Mouse (Mus musculus): ENCODE measurements around the gene Glod4. TPM values are rescaled to one million over a fixed set of nuclear protein-coding genes. Genes with fewer than 3 reads are reported as not detected.
A peak's percentile ranks its signal among the peaks of the same experiment; 100 is the strongest.

The Glod4 gene
- polyA plus RNA-seq, 1 experiment from 2014 or later, result 68.9 TPM

DNA sequence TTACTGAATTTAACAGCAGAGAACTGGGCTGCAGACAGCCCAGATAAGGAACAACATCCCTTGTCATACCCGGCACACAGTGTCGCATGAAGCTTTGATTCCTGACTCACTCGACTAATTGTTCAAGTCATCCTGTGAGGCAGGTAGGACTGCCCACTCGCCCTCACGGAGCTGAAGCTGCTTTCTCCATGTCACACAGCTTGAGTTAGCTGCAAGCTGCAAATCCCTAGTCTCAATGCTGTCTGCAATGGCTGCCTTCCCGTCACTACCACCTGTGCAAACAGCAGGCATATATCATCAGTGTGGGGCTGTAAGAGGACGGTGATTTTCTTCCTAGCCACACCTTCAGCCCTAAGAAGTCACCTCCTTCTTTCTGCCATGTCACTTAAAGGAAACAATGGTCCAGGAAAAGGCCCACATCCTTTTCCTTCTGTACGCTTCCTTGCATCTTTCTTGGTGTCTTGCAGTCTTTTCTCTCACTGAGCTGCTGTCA is 46.5 kb downstream of the Glod4 start:
- H3K4me3 ChIP-seq (ENCODE audit: low read depth, low read length), result peak overlapping the region; percentile 17
- no peak overlapping the region; the same call in 1 of the 2 replicates for H3K9ac ChIP-seq (ENCODE audit: low read depth, low read length)
- no peaks in the 10 kb centered on the region for H3K36me3 ChIP-seq (ENCODE audit: control insufficient read depth, insufficient read depth)
- H3K27ac ChIP-seq (ENCODE audit: low read depth, low read length), result peak overlapping the region; percentile 76
- H3K9me3 ChIP-seq (ENCODE audit: control insufficient read depth), result no peaks in the 10 kb centered on the region
- no peaks in the 10 kb centered on the region for H3K27me3 ChIP-seq (replicated peaks; ENCODE audit: control insufficient read depth, insufficient read depth, low read length)
- no peaks in the 10 kb centered on the region; the same call in 1 of the 2 replicates for H3K4me1 ChIP-seq (replicated peaks; ENCODE audit: control insufficient read depth, insufficient read depth, low read length)
- peak overlapping the region; percentile 52 for H3K4me2 ChIP-seq (replicated peaks; ENCODE audit: low read depth)
- no peak for TF ChIP-seq CTCF (IDR thresholded peaks at IDR 0.05; ENCODE audit: low read depth)
- peak; percentile 61 for ATAC-seq
- 29% methylated on average over 8 of the region's 8 CpGs for WGBS

DNA sequence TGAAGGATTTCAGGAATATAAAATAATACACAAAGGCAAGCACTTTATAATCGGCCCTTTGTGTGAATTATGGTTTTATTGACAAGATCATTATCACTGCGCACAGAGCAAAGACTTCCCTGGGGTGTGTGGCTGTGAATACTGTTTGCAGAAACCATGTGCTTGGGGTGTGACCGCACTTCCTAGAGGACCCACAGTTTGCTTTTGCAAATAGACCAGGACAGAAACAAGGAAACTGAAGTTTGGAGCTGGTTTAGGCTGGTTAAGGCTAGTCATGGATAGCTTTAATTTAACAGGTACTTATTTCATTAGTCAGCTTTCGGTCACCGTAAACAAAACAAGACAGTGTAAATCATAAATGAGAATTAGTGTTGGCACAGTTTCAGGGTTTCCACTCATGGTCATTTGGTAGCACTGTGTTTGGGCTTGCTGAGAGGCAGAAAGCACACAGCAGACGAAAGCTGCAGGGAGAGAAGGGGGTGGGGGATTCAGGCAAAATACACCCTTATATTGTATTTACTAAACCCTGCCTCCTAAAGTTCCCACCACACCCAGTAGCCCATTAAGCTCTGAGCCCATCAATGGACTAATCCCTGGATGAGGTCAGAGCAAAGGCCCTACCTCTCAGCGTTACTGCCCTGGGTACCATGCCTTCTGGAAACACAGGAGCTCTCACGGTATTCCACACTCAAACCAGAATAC is 47.1 kb downstream of the Glod4 start:
- Histone ChIP-seq H3K27ac (ENCODE audit: low read depth, low read length) (peak overlapping the region; percentile 76), H3K4me2 (replicated peaks; ENCODE audit: low read depth) (peak overlapping the region; percentile 52), H3K4me1 (replicated peaks; ENCODE audit: control insufficient read depth, insufficient read depth, low read length) (no peaks in the 10 kb centered on the region; the same call in 1 of the 2 replicates), H3K9me3 (ENCODE audit: control insufficient read depth) (no peaks in the 10 kb centered on the region), H3K36me3 (ENCODE audit: control insufficient read depth, insufficient read depth) (no peaks in the 10 kb centered on the region), H3K27me3 (replicated peaks; ENCODE audit: control insufficient read depth, insufficient read depth, low read length) (no peaks in the 10 kb centered on the region), H3K4me3 (ENCODE audit: low read depth, low read length) (peak overlapping the region; percentile 17; the same call in 1 of the 2 replicates), H3K9ac (ENCODE audit: low read depth, low read length) (no peak overlapping the region; the same call in 1 of the 2 replicates)
- 25% methylated on average over 8 of the region's 8 CpGs for WGBS
- ATAC-seq, result peak; percentile 90
- TF ChIP-seq CTCF (IDR thresholded peaks at IDR 0.05; ENCODE audit: low read depth), result no peak

DNA sequence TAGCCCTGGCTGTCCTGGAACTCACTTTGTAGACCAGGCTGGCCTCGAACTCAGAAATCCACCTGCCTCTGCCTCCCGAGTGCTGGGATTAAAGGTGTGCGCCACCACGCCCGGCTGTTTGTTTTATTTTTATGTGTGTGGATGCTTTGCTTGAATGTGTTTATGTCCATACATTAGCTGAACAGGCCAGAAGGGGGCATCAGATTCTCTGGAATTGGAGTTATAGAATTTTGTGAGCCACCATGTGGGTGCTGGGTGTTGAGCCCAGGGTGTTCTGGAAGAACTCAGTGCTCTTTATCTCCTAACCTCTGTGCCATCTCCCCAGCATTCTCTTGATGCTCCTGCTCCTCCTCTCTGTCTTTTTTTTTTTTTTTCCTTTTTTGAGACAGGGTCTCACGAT is 56.6 kb downstream of the Glod4 start:
- no peaks in the 10 kb centered on the region for H3K27me3 ChIP-seq (replicated peaks; ENCODE audit: control insufficient read depth, insufficient read depth, low read length)
- 0 out of 2 replicates have a peak, but pooled peaks cover 4% of the 10 kb centered on the region for H3K36me3 ChIP-seq (ENCODE audit: control insufficient read depth, insufficient read depth)
- no peaks in the 10 kb centered on the region for H3K4me1 ChIP-seq (replicated peaks; ENCODE audit: control insufficient read depth, insufficient read depth, low read length)
- no peak overlapping the region for H3K4me3 ChIP-seq (ENCODE audit: low read depth, low read length)
- no peak overlapping the region for H3K4me2 ChIP-seq (replicated peaks; ENCODE audit: low read depth)
- peak; percentile 38 for TF ChIP-seq CTCF (IDR thresholded peaks at IDR 0.05; ENCODE audit: low read depth)
- H3K9me3 ChIP-seq (ENCODE audit: control insufficient read depth), result no peaks in the 10 kb centered on the region
- H3K9ac ChIP-seq (ENCODE audit: low read depth, low read length), result no peak overlapping the region
- 84% methylated on average over 5 of the region's 6 CpGs for WGBS
- H3K27ac ChIP-seq (ENCODE audit: low read depth, low read length), result no peak overlapping the region
- no peak for ATAC-seq

DNA sequence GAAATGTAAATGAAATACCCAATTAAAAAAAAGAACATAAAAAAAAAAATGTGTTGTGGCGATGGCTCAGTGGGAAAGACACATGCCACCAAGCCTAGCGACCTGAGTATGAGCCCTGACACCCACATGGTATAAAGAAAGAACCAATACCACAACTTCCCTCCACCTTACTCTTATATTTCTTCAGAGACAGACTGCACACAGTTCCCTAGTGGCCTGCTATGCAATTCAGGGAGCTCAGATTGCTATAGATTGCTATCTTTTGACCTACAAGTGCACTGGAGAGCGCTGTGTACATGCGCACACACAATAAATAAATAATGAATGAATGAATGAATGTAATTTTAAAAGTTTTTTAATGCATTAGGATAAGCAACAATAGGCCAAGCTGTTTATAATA is 59.8 kb downstream of the Glod4 start:
- Histone ChIP-seq H3K27ac (ENCODE audit: low read depth, low read length) (no peak overlapping the region), H3K4me1 (replicated peaks; ENCODE audit: control insufficient read depth, insufficient read depth, low read length) (no peaks in the 10 kb centered on the region), H3K9ac (ENCODE audit: low read depth, low read length) (no peak overlapping the region), H3K4me2 (replicated peaks; ENCODE audit: low read depth) (no peak overlapping the region), H3K4me3 (ENCODE audit: low read depth, low read length) (no peak overlapping the region), H3K9me3 (ENCODE audit: control insufficient read depth) (no peaks in the 10 kb centered on the region), H3K36me3 (ENCODE audit: control insufficient read depth, insufficient read depth) (0 out of 2 replicates have a peak, but pooled peaks cover 4% of the 10 kb centered on the region), H3K27me3 (replicated peaks; ENCODE audit: control insufficient read depth, insufficient read depth, low read length) (no peaks in the 10 kb centered on the region)
- TF ChIP-seq CTCF (IDR thresholded peaks at IDR 0.05; ENCODE audit: low read depth), result no peak
- no peak for ATAC-seq
- WGBS, result 84% methylated on average over 4 of the region's 4 CpGs

DNA sequence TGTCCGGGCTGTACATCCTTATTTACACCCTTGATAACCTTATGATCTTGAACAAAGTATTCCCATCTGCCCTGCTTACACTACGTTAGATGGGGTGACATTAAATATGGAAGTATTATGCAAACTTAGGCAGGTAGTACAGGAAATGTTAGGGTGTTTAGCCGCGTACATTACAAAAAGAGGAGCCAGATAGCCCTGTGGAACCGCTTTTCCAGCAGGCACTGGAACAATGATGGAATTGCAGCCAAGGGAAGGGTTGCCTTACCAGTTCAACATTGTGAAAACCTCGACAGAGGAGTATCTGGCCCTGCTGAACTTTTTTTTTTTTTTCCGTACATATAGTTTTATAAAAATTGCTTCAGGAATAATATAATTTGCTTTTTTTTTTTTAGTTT is 63.4 kb downstream of the Glod4 start:
- ATAC-seq, result no peak
- peak overlapping the region; percentile 95 for H3K4me2 ChIP-seq (replicated peaks; ENCODE audit: low read depth)
- no peaks in the 10 kb centered on the region for H3K4me1 ChIP-seq (replicated peaks; ENCODE audit: control insufficient read depth, insufficient read depth, low read length)
- peak overlapping the region; percentile 71 for H3K4me3 ChIP-seq (ENCODE audit: low read depth, low read length)
- no peak for TF ChIP-seq CTCF (IDR thresholded peaks at IDR 0.05; ENCODE audit: low read depth)
- H3K9ac ChIP-seq (ENCODE audit: low read depth, low read length), result peak overlapping the region; percentile 58
- WGBS, result 12% methylated on average over 7 of the region's 7 CpGs
- no peaks in the 10 kb centered on the region for H3K9me3 ChIP-seq (ENCODE audit: control insufficient read depth)
- 0 out of 2 replicates have a peak, but pooled peaks cover 4% of the 10 kb centered on the region for H3K36me3 ChIP-seq (ENCODE audit: control insufficient read depth, insufficient read depth)
- H3K27ac ChIP-seq (ENCODE audit: low read depth, low read length), result peak overlapping the region; percentile 74; the same call in 1 of the 2 replicates
- no peaks in the 10 kb centered on the region for H3K27me3 ChIP-seq (replicated peaks; ENCODE audit: control insufficient read depth, insufficient read depth, low read length)

DNA sequence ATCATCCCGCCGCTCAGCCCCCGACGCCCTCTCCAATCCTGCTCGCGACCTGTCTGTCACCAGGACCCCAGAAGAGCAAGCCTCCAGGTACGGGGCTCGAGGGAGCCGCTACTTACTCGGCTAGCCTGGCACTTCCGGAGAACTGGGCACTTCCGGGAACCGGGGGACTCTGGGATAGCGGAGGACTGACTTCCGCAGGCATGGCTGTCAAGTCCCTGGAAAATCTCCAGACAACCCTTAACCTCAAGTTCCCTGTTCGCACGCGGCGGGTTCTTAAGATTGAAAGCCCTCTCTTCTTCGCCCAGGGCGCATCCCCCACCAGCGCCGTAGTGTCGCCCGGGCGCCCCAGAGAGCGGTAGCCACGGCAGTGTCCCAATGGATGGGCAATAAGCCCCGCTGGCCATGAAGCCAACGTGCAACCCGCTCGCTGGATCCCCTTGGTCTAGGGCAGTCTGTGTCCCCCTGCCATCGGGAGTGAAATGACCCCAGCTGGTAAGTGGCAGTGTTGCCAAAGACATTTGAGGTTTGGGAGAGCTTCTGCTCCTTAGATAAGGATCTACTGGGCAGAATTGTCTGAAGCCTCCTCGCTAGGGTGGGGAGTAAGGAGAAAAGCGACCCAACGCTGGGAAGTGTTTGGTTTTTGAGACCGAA is 63.9 kb downstream of the Glod4 start, which contains the start of the genes Vps53 and Fam57a:
Gene Vps53 (minus strand): TSS at position 153 of the 651 bp plus-strand sequence.
Gene Fam57a (plus strand): TSS at position 177 of the 651 bp plus-strand sequence.
- peak within 1 kb of the TSS; percentile 58 for H3K9ac ChIP-seq (ENCODE audit: low read depth, low read length)
- peak within 1 kb of the TSS; percentile 95 for H3K4me2 ChIP-seq (replicated peaks; ENCODE audit: low read depth)
- peak within 1 kb of the TSS; percentile 74 for H3K27ac ChIP-seq (ENCODE audit: low read depth, low read length)
- TF ChIP-seq CTCF (IDR thresholded peaks at IDR 0.05; ENCODE audit: low read depth), result no peak
- no peaks in the 10 kb centered on the region for H3K27me3 ChIP-seq (replicated peaks; ENCODE audit: control insufficient read depth, insufficient read depth, low read length)
- peak within 1 kb of the TSS; percentile 71 for H3K4me3 ChIP-seq (ENCODE audit: low read depth, low read length)
- no peaks in the 10 kb centered on the region for H3K4me1 ChIP-seq (replicated peaks; ENCODE audit: control insufficient read depth, insufficient read depth, low read length)
- H3K9me3 ChIP-seq (ENCODE audit: control insufficient read depth), result no peaks in the 10 kb centered on the region
- WGBS, result under 1% methylated on average over 37 of the region's 37 CpGs
- 0 out of 2 replicates have a peak, but pooled peaks cover 4% of the 10 kb centered on the region for H3K36me3 ChIP-seq (ENCODE audit: control insufficient read depth, insufficient read depth)
- peak; percentile 82 for ATAC-seq
